Mouse (Mus musculus) brown adipose tissue, adult 24 weeks (tissue): Measurements from ENCODE around the gene Olfr173. TPM values are rescaled to one million over a fixed set of nuclear protein-coding genes. Genes with fewer than 3 reads are reported as not detected.

Source experiments
- H3K27ac ChIP-seq: fragments of 200-500 bp; replicated peaks from 2 replicates; pipeline ENCODE4 v1.5.1; 2012; ENCODE audit warnings: low read depth, mild to moderate bottlenecking, low read length
- H3K4me1 ChIP-seq: fragments of 200-500 bp; 2 replicates; pipeline ENCODE4 v1.6.1; 2012; ENCODE audit warnings: low read length, mixed read lengths; ENCODE audit not compliant: control insufficient read depth, insufficient read depth, insufficient read length
- H3K4me3 ChIP-seq: fragments of 200-500 bp; 2 replicates; pipeline ENCODE4 v1.5.1; 2012; ENCODE audit warnings: low read depth, mild to moderate bottlenecking, low read length, moderate library complexity; ENCODE audit not compliant: insufficient read depth
- polyA plus RNA-seq: library from polyadenylated mRNA; stranded (reverse); fragments of >200 nt; gene quantifications from 2 replicates; pipeline ENCODE4 v1.2.4, GENCODE M21; 2012; ENCODE audit not compliant: missing spikeins, insufficient read depth, insufficient read length

The Olfr173 gene
- not detected in 2 replicates for polyA plus RNA-seq

DNA sequence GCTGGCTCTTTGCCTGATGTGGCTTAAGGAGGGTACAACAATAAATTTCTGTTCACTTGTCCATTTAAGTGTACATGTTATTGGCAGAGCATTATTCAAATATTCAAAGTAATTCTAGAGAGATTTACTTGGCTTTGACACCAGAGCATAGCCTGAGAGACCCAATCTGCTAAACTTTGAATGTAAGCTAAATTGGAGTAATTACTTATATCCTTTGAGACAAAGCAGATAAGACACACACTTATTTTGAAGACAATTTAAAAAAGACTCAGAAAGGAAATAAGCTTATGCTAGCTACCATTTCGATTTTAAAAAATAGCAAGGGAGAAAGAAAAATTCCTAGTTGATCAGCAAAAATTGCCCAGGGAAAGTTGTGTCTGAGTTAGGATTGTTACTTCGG is at the start of gene Olfr173:
Olfr173 (minus strand) TSS at position 101 of the 400 bp plus-strand sequence.
- no peak within 1 kb of the TSS for H3K27ac ChIP-seq
- no peak within 1 kb of the TSS for H3K4me3 ChIP-seq
- no peaks in the 10 kb centered on the region for H3K4me1 ChIP-seq

DNA sequence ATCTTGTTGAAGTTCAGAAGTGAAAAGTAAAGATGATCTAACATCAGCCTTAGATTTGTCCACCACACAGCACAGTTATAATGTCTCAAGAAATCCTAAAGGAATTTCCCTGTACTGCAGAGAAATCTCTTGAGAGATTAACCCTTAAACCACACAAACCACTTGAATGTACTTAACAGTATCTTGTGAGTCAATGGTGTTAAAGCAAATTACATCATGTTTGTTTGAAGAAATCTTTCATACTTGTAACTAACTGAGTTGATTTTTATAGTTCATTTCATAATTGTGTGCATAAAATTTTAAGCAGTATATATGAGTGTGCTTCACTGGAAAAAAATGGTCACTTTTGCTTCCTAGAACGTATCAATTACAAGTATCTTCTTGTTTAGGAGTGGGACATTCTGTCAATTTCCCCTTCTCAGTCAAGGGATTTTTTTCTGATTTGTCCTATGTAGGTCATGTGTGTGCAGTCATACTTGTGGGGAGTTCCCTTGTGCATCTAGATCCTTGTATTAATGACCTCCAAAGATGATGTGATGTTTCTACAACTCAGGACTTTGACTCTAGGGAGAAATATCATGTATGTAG is 26.8 kb upstream of the Olfr173 start, which contains the start of gene Olfr175-ps1:
Olfr175-ps1 (minus strand) TSS at position 51 of the 588 bp plus-strand sequence.
- Histone ChIP-seq H3K4me3 (no peak within 1 kb of the TSS), H3K4me1 (no peaks in the 10 kb centered on the region), H3K27ac (no peak within 1 kb of the TSS)

- H3K4me3 ChIP-seq: no peak within 1 kb of the TSS
- no peak within 1 kb of the TSS for H3K27ac ChIP-seq
- no peaks in the 10 kb centered on the region for H3K4me1 ChIP-seq
Observed at GRCm38 (mm10) chr16:58763076-58763475, 37.0 kb downstream of the Olfr173 start, which contains the start of gene Olfr172. TSS of gene Olfr172 (minus strand) at chr16:58763176.

GRCm38 (mm10) chr16:58756191-58756590 is 43.9 kb downstream of the Olfr173 start:
- no peak overlapping the region for H3K4me3 ChIP-seq
- no peaks in the 10 kb centered on the region for H3K4me1 ChIP-seq
- no peak overlapping the region for H3K27ac ChIP-seq

DNA sequence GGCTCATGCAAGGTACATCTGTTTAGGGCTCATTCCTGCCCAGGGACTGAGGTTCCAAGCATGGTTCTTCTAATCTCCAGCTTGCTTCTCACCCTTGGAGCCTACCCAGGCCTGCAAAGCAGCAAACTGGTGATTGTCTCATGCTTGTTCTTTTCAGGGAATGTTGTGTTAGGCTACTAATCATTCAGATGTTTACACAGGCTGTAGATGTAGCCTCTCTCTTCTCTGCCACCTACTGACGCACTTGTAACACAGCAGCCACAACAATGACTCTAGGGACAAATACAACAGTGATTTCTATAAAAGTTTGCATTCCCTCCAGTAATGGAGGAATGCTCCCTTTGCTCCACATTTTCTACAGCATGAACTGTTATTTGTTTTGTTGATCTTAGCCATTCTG is 48.8 kb downstream of the Olfr173 start:
- H3K4me3 ChIP-seq: no peak overlapping the region
- H3K4me1 ChIP-seq: no peaks in the 10 kb centered on the region
- H3K27ac ChIP-seq: no peak overlapping the region

GRCm38 (mm10) chr16:58746715-58747114 is 53.4 kb downstream of the Olfr173 start:
- no peaks in the 10 kb centered on the region for H3K4me1 ChIP-seq
- no peak overlapping the region for H3K27ac ChIP-seq

More at GRCm38 (mm10) chr16:58746715-58747114, 53.4 kb downstream of the Olfr173 start:
- no peak overlapping the region for H3K4me3 ChIP-seq

Other genes starting within 250 kb of the Olfr173 start
- not detected in 2 replicates for gene Gm813, start 183.3 kb downstream of the Olfr173 start, polyA plus RNA-seq
- not detected in 2 replicates for gene E330017A01Rik, start 161.5 kb downstream of the Olfr173 start, polyA plus RNA-seq
- gene Cpox, start 130.0 kb downstream of the Olfr173 start, polyA plus RNA-seq: 3.0 and 4.6 TPM in 2 replicates
- not detected in 2 replicates for gene Gpr15, start 81.2 kb downstream of the Olfr173 start, polyA plus RNA-seq
- 22.5 and 41.1 TPM in 2 replicates for gene Cldnd1, start 72.4 kb downstream of the Olfr173 start, polyA plus RNA-seq
- gene Olfr172, start 37.1 kb downstream of the Olfr173 start, polyA plus RNA-seq: not detected in 2 replicates
- not detected in 2 replicates for gene Olfr175-ps1, start 26.5 kb upstream of the Olfr173 start, polyA plus RNA-seq
- not detected in 2 replicates for gene Olfr177, start 74.5 kb upstream of the Olfr173 start, polyA plus RNA-seq
- not detected in 2 replicates for gene Olfr178, start 91.8 kb upstream of the Olfr173 start, polyA plus RNA-seq
- gene Olfr181, start 128.5 kb upstream of the Olfr173 start, polyA plus RNA-seq: not detected in 2 replicates
- not detected in 2 replicates for gene Olfr180, start 129.1 kb upstream of the Olfr173 start, polyA plus RNA-seq
- gene Olfr183, start 195.1 kb upstream of the Olfr173 start, polyA plus RNA-seq: not detected in 2 replicates
- gene Olfr186, start 230.0 kb upstream of the Olfr173 start, polyA plus RNA-seq: not detected in 2 replicates
- gene Olfr187, start 239.5 kb upstream of the Olfr173 start, polyA plus RNA-seq: not detected in 2 replicates